In genomic region chr1:74207906-74208305, GRCm38 (mm10) we compare ENCODE assay signal across 14 mouse cellular contexts. TPM values are rescaled to one million over a fixed set of nuclear protein-coding genes. Genes with fewer than 3 reads are reported as not detected.
DNase-seq lines count a peak whose midpoint lies in the region; ATAC-seq and TF ChIP-seq lines count a peak whose summit lies in the region.
"Had no signal": no experiment of that assay in that cellular context is flagged by ENCODE, and none has a peak within 500 bp of the region (broad histone marks: within the 10 kb centered on the region; RNA-seq: fewer than 3 reads in every experiment).

No protein-coding gene starts in this region.

- TF ChIP-seq CTCF in intestine, postnatal 0 days (IDR thresholded peaks at IDR 0.05; ENCODE audit: low read depth): no peak

- H3K36me3 ChIP-seq in intestine, embryonic 16.5 days (ENCODE audit: control insufficient read depth, insufficient read depth, low read length): no peaks in the 10 kb centered on the region
- H3K36me3 ChIP-seq in intestine, postnatal 0 days (ENCODE audit: control insufficient read depth, insufficient read depth): no peaks in the 10 kb centered on the region
- no peaks in the 10 kb centered on the region for H3K36me3 ChIP-seq in midbrain, embryonic 11.5 days (ENCODE audit: control insufficient read depth, insufficient read depth, low read length)
- H3K36me3 ChIP-seq: limb, embryonic 15.5 days had no signal

- H3K4me1 ChIP-seq in intestine, embryonic 16.5 days (ENCODE audit: control insufficient read depth, insufficient read depth, low read length): 0 out of 2 replicates have a peak, but pooled peaks cover 2% of the 10 kb centered on the region
- no peaks in the 10 kb centered on the region for H3K4me1 ChIP-seq in intestine, postnatal 0 days (replicated peaks; ENCODE audit: control insufficient read depth, insufficient read depth, low read length)
- peaks cover 4% of the 10 kb centered on the region; the same call in 1 of the 2 replicates for H3K4me1 ChIP-seq in midbrain, embryonic 11.5 days (ENCODE audit: control insufficient read depth, insufficient read depth, low read length)
- H3K4me1 ChIP-seq: limb, embryonic 15.5 days had no signal

- DNase-seq in cerebellum, postnatal 10 days: peak; percentile 46 to 49
- peak; percentile 18 to 32 for DNase-seq in frontal cortex, postnatal 10 days (ENCODE audit: low spot score in 2 of 2)
- peak; percentile 13 for DNase-seq in left cerebral cortex, postnatal 4 days
- no peak for DNase-seq in adrenal gland, postnatal 14 days
- DNase-seq in midbrain, embryonic 11.5 days (ENCODE audit: low spot score, missing footprints): no peak
- DNase-seq: heart, adult 11 months; thymus, adult 18-20 months had no signal

- 0 out of 2 replicates have a peak, but pooled peaks have one; percentile 45 for ATAC-seq in intestine, embryonic 16.5 days
- no peak for ATAC-seq in intestine, postnatal 0 days
- no peak for ATAC-seq in midbrain, embryonic 11.5 days (ENCODE audit: low FRiP score)

- WGBS in intestine, embryonic 16.5 days: 44% methylated on average over 9 of the region's 9 CpGs
- WGBS in intestine, postnatal 0 days: 56% methylated on average over 9 of the region's 9 CpGs
- 77% methylated on average over 9 of the region's 9 CpGs for WGBS in midbrain, embryonic 11.5 days

- no peak overlapping the region for H3K9ac ChIP-seq in intestine, embryonic 16.5 days (ENCODE audit: low read depth, low read length)
- H3K9ac ChIP-seq in intestine, postnatal 0 days (ENCODE audit: low read depth, low read length): no peak overlapping the region
- no peak overlapping the region for H3K9ac ChIP-seq in midbrain, embryonic 11.5 days (ENCODE audit: low read length)
- H3K9ac ChIP-seq: limb, embryonic 15.5 days had no signal

- no peaks in the 10 kb centered on the region for H3K9me3 ChIP-seq in intestine, embryonic 16.5 days (ENCODE audit: control insufficient read depth, low read length)
- no peaks in the 10 kb centered on the region for H3K9me3 ChIP-seq in intestine, postnatal 0 days (ENCODE audit: control insufficient read depth)
- no peaks in the 10 kb centered on the region for H3K9me3 ChIP-seq in midbrain, embryonic 11.5 days (ENCODE audit: control insufficient read depth, low read length)
- H3K9me3 ChIP-seq: limb, embryonic 15.5 days had no signal

- no peak overlapping the region for H3K27ac ChIP-seq in intestine, embryonic 16.5 days (ENCODE audit: low read length)
- no peak overlapping the region for H3K27ac ChIP-seq in intestine, postnatal 0 days (ENCODE audit: low read depth, low read length)
- H3K27ac ChIP-seq in midbrain, embryonic 11.5 days (ENCODE audit: low read depth, low read length): no peak overlapping the region
- H3K27ac ChIP-seq: kidney, postnatal 0 days; limb, embryonic 15.5 days; macrophage had no signal

- H3K27me3 ChIP-seq in intestine, embryonic 16.5 days (replicated peaks; ENCODE audit: control insufficient read depth, insufficient read depth, low read length): no peaks in the 10 kb centered on the region
- H3K27me3 ChIP-seq in intestine, postnatal 0 days (replicated peaks; ENCODE audit: control insufficient read depth, insufficient read depth, low read length): no peaks in the 10 kb centered on the region
- H3K27me3 ChIP-seq in midbrain, embryonic 11.5 days (ENCODE audit: control insufficient read depth, insufficient read depth, low read length): no peaks in the 10 kb centered on the region; the same call in 1 of the 2 replicates
- H3K27me3 ChIP-seq: limb, embryonic 15.5 days had no signal

- no peak overlapping the region for H3K4me2 ChIP-seq in intestine, embryonic 16.5 days (ENCODE audit: low read depth, low read length)
- H3K4me2 ChIP-seq in intestine, postnatal 0 days (replicated peaks; ENCODE audit: low read depth): no peak overlapping the region
- no peak overlapping the region for H3K4me2 ChIP-seq in midbrain, embryonic 11.5 days
- H3K4me2 ChIP-seq: limb, embryonic 15.5 days had no signal

- intact Hi-C loops in left cerebral cortex, postnatal 4 days (cut with DNase I): loop anchor here (10.0 kb wide), 2 partner anchors 47 to 157 kb away; partner anchors contain the start of gene Catip

- no peak overlapping the region for H3K4me3 ChIP-seq in intestine, embryonic 16.5 days (ENCODE audit: low read length)
- no peak overlapping the region for H3K4me3 ChIP-seq in intestine, postnatal 0 days (ENCODE audit: low read depth, low read length)
- H3K4me3 ChIP-seq in midbrain, embryonic 11.5 days (ENCODE audit: low read depth, low read length): no peak overlapping the region
- H3K4me3 ChIP-seq: erythroblast, embryonic 14.5 days; limb, embryonic 15.5 days had no signal

RNA-seq across cellular contexts. Expression of gene Cxcr1, which starts 13.5 kb away (rescaled TPM):
- not detected in 2 replicates for polyA plus RNA-seq in intestine, embryonic 16.5 days (2015; fragmentation: Nextera tagmentation; extraction: Ambion mirVana)
- not detected in 2 replicates for polyA plus RNA-seq in intestine, postnatal 0 days (2015; fragmentation: Nextera tagmentation; extraction: Ambion mirVana)
- total RNA-seq in left cerebral cortex, postnatal 4 days (2021): not detected
- not detected in 2 replicates for total RNA-seq in adrenal gland, postnatal 14 days (2021)
- not detected in 2 replicates for polyA plus RNA-seq in midbrain, embryonic 11.5 days (2014; fragmentation: Nextera tagmentation; extraction: Ambion mirVana)
- polyA plus RNA-seq: erythroblast, embryonic 14.5 days; kidney, postnatal 0 days; limb, embryonic 15.5 days; macrophage; small intestine, adult 2 months had no signal

RNA-seq across cellular contexts. Expression of gene Arpc2, which starts 28.0 kb away (rescaled TPM):
- polyA plus RNA-seq in intestine, embryonic 16.5 days (2015; fragmentation: Nextera tagmentation; extraction: Ambion mirVana): 556 and 575 TPM in 2 replicates
- polyA plus RNA-seq in intestine, postnatal 0 days (2015; fragmentation: Nextera tagmentation; extraction: Ambion mirVana): 528 and 529 TPM in 2 replicates
- 100 to 1,000 TPM; 333 to 372 TPM for total RNA-seq in left cerebral cortex, postnatal 4 days (2021)
- total RNA-seq in adrenal gland, postnatal 14 days (2021): 177 and 194 TPM in 2 replicates
- 316 and 328 TPM in 2 replicates for polyA plus RNA-seq in midbrain, embryonic 11.5 days (2014; fragmentation: Nextera tagmentation; extraction: Ambion mirVana)

RNA-seq across cellular contexts. Expression of gene Cxcr2, which starts 54.1 kb away (rescaled TPM):
- 0.22 and 0.27 TPM in 2 replicates for polyA plus RNA-seq in intestine, embryonic 16.5 days (2015; fragmentation: Nextera tagmentation; extraction: Ambion mirVana)
- 0.07 TPM in 2 replicates for polyA plus RNA-seq in intestine, postnatal 0 days (2015; fragmentation: Nextera tagmentation; extraction: Ambion mirVana)
- total RNA-seq in left cerebral cortex, postnatal 4 days (2021): under 1 TPM in 1 of 2 experiments, not detected in 1; 0.12 TPM
- total RNA-seq in adrenal gland, postnatal 14 days (2021): 0.19 and 1.8 TPM in 2 replicates
- polyA plus RNA-seq in midbrain, embryonic 11.5 days (2014; fragmentation: Nextera tagmentation; extraction: Ambion mirVana): 0.07 and 0.15 TPM in 2 replicates

Comparison
In these comparisons a context has a peak if more than half of its experiments do, and no peak if none do; other contexts are left out.
1. DNase-seq: peak in cerebellum, postnatal 10 days (2 of 2), frontal cortex, postnatal 10 days (2 of 2) and left cerebral cortex, postnatal 4 days (single experiment); none in adrenal gland, postnatal 14 days (single experiment) and midbrain, embryonic 11.5 days (single experiment).